Mouse (Mus musculus) left cerebral cortex, adult 11 months (tissue): ENCODE measurements around the gene Hexim2.

Source experiments
- DNase-seq: peaks from one replicate; pipeline ENCODE4 v3.0.0; 2022; ENCODE audit warnings: low spot score

Gene Hexim2

DNA sequence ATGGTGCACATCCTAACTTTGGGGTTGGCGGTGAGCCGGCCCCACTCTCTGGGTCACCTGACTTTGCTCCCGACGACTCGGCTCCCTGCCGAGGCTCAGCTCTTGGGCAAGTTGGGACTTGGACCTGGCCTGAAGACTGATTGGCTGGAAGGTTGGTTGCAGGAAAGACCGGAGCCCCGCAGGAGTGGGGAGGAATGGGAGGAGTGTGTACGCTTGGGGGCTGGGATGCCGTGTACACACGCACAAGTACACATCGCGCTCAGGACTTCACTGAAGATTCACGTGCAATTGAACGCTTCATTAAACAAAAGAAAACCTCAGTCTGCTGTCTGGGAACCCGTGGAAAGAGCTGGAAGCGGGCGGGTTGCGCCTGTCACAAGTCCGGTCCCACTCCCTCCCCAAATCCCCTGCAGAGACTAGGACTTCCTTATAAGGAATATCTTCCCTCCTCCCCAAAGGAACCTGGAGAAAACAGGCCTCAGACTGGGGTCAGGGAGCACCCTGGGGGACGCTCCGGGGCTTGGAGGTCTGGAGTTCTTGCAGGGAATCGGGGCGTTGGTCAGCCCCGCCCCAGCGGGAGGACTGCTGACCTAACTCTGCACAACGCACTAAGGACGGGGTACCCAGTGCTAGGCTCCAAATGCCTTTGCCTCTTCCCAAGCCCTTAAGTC is 20.2 kb upstream of the Hexim2 start:
- DNase-seq: no peak

- no peak for DNase-seq
Observed at GRCm38 (mm10) chr11:103112552-103112912, 19.7 kb upstream of the Hexim2 start.

- DNase-seq: no peak
Observed at GRCm38 (mm10) chr11:103113005-103113404, 19.2 kb upstream of the Hexim2 start.

GRCm38 (mm10) chr11:103113771-103114170 is 18.5 kb upstream of the Hexim2 start:
- no peak for DNase-seq

GRCm38 (mm10) chr11:103114270-103114943 is 17.8 kb upstream of the Hexim2 start:
- DNase-seq: no peak

DNA sequence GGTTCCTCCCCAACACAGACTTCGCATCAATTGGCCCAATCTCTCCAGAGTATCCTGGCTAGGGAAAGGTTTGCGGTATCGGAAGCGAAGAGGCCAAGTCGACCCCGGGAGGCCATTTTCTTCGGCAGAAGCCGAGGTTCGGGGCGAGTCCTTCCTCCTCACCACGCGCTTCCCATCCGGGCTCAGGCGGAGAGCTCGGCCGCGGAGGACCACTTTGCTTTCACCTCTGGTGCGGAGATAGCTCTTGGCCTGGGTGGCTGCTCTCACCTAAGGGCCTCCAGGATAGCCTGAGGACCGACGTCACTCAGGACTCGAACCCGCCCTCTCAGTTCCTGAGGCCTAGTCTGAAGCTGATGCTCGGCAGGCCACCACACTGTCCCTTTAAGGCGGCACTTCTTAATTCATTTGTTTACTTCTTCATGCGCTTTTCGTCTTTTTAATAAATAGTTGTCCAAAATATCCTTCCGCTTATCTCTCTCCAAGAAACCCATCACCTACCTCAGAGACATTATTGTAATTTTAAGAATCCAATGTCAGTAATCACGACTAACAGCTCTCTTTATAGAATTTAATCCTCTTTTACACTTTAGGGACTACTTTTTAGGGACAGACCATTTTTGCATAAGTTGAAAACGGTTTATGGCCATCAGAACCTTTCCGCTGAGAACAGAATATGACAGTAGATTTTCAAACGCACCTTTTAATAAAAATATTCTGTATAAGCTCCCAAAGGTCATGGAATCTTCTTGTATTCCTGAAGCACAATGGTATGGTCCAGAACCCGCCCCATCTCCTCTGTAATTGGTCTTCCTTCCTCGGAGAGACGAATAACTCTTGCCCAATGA is 16.8 kb upstream of the Hexim2 start:
- DNase-seq: no peak

DNA sequence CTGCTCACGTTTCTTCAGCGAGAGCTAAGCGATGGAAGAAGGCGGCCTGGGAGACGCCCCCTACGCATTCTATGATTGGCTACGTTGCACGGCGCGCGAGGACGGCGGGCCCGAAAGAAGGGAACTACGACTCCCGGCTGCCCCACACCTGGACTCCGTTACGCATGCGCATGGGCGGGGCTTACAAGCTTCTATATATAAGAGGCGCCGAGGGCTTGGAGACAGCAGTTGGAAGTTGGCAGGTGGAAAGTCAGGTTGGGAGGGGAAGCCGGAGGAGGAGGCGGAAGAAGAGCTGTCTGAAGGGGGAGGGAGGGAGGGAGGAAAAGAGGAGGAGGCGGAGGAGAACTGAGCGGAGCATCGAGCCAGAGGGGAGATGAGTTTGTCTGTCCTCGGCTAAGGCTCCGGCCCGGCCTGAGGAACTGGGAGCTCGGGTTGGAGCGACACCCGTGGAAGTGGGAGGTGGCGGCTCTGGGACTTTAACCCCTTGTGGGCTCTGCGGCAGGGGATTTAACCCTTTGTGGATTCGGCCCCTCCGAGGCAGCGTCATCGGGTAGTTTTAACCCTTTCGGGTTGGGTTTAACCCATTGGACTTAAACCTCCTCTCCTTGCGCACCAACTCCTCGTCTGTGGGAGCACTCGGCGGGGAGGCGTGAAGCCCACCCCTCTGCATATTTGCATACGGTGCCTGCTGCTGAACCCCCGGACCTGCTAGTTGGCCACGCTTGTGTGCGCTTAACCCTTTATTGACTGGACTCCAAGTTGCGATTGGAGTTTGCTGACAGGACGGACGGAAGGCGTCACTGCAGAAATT is 16.0 kb upstream of the Hexim2 start, which contains the start of gene Hexim1:
TSS of gene Hexim1 (plus strand) at position 224 of the 811 bp plus-strand sequence.
- peak; percentile 99 for DNase-seq

DNA sequence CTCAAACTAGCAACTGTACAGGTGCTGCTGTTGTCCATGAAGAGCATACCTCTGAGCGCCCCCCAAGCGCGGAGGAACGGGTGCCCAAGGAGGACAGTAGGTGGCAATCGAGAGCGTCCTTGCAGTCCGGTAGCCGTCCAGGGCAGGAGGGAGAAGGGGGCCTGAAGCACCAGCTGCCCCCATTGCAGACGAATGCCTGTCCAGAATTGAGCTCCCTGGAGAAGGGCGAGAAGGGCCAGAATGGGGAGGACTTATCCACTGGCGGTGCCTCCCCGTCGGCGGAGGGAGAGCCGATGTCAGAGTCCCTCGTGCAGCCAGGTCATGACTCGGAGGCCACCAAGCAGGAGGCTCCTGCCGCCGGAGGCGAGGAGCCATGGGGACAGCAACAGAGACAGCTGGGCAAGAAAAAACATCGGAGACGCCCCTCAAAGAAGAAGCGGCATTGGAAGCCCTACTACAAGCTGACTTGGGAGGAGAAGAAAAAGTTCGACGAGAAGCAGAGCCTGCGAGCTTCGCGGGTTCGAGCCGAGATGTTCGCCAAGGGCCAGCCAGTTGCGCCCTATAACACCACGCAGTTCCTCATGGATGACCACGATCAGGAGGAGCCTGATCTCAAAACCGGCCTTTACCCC is 15.2 kb upstream of the Hexim2 start:
- no peak for DNase-seq

- DNase-seq: no peak
Observed at GRCm38 (mm10) chr11:103117591-103118009, 14.6 kb upstream of the Hexim2 start.

- DNase-seq: no peak
Observed at GRCm38 (mm10) chr11:103118866-103119265, 13.4 kb upstream of the Hexim2 start.

- DNase-seq: no peak
Observed at GRCm38 (mm10) chr11:103119609-103120008, 12.6 kb upstream of the Hexim2 start.

GRCm38 (mm10) chr11:103120315-103120714 is 11.9 kb upstream of the Hexim2 start:
- DNase-seq: no peak

DNA sequence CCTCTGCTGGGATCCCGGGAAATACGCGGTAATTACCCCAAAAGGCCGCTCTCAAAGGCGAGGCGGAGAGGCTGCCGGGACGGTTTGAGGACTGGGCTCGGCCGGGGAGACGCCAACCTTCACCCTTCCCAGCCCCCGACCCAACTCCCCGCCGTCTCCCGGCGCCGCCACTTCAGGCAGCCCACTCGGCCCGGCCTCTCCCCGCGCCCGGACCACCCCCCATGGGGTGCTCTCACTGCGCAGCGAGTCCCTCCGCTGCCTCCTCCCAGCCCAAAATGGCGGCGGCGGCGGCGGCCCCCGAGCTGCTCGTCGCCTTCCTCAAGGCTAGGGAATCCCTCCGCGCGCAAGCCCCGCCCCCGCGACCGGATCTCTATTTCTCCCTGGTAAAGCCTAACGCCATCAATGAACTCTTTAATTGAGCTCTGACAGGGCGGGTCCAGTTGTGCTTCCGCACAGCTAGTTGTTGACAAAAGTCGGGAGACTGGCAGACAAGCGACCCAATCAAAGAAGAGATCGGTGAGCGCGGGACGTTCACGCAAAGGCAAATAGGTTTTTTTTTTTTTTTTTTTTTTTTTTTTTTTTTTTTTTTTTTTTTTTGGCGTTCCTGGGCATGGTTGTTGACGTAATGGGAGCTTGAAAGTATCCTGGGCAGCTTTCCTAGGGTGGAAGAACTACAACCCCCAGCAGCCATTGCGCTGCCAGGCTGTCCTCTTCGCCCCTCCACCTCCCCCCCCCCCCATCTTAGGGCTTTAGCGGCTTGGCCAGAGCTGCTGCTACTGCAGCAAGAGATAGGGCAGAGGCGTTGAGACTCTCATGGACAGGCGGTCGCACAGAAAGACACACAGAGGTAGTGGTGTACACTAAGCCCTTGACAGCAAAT is 587 bp downstream of the Hexim2 start:
- DNase-seq: peak; percentile 99

DNA sequence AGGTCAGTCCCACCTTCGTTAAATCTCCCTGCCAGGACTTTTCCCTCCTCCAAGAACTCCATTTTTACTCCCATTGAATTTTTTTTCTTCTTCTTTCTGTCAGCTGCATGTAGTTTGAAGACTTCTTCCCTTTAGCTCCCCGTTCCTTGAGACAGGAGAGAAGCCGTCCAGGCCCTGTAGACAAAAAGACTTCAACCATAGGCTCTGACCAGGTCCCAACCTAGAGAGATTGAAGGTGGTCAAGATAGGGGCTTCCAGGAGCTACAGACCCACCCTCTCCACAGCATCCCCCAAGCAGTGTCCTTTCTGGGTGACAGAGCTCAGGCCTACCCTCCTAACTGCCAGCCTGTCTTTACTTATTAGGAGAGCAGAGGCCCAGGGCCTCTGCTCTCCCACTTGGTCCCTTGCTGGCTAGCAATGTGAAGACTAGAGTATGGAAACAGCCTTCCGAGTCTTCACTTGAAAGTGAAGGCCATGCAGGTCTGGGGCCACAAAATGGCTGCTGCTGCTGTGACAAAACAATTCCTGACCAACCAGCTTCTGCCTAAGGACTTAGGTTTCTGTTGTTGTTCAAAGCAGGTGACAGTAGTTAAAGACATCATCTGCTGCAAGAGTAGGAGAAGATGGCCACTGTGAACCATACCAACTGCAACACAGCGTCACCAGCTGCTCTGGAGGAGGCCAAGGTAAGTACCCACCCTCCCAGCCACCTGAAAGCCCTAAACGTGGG is 1.4 kb downstream of the Hexim2 start:
- DNase-seq: no peak

DNA sequence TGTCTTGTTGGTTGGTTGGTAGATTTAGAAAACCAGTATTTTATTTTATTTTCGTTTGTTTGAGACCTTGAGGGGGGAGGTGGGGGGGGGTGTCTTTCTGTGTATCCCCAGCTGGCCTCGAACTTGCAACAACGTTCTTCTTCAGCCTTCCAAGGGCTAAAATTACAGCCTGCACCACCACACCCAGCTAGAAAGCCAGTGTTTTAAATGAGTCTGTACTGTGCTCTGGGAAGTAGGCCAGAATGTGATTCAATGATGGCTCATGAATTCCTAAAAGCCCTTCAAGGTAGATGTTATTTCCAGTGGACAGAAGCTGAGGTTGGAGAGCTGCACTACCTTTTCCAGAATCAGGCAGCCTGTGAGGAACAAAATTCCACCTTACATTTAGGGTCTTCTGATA is 2.0 kb downstream of the Hexim2 start:
- DNase-seq: no peak

DNA sequence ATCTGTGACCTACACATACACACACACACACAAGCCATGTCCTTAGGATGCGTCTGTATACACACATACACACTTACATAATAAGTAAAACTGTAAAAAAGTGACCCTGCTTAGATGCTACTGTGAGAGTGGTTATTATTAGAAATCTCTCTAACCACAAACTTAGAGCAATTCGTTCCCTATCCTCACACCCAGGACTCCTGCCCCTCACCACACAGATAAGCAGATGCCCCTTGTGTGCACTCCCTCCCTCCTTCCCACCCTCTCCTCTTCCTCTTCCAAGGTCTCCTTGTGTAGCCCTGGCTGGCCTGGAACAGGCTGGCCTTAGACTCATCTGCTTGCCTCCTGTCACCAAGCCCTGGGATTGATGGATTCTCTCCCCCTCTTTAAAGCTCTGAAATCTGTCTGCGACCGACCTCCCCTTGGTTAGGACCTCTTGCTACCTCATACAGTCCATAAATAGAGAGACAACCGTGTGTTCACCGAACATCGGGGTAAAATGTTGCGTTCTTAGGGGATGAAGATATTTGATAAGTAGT is 3.9 kb downstream of the Hexim2 start:
- DNase-seq: no peak

- DNase-seq: no peak
Observed at GRCm38 (mm10) chr11:103139951-103140762, 7.9 kb downstream of the Hexim2 start.

- no peak for DNase-seq
Observed at GRCm38 (mm10) chr11:103140763-103141100, 8.5 kb downstream of the Hexim2 start.
